Mouse (Mus musculus) E14TG2a.4 (cell line): ENCODE measurements around the gene Tenm4.

Source experiments
- H3K27me3 ChIP-seq: 2 replicates; pipeline ENCODE4 v1.6.1; 2014; ENCODE audit warnings: low read length, control low read depth; ENCODE audit not compliant: insufficient read depth
- H3K36me3 ChIP-seq: 2 replicates; pipeline ENCODE4 v1.6.1; 2014; ENCODE audit warnings: low read length, control low read depth; ENCODE audit not compliant: insufficient read depth
- H3K4me1 ChIP-seq: replicated peaks from 2 replicates; pipeline ENCODE4 v1.6.1; 2014; ENCODE audit warnings: low read depth, low read length, control low read depth
- H3K4me3 ChIP-seq: replicated peaks from 2 replicates; pipeline ENCODE4 v1.5.1; 2014; ENCODE audit warnings: mild to moderate bottlenecking, low read length
- H3K9me3 ChIP-seq: 2 replicates; pipeline ENCODE4 v1.6.1; 2014; ENCODE audit warnings: low read length, control low read depth
- CTCF ChIP-seq: conservative IDR thresholded peaks from 2 replicates; pipeline ENCODE4 v1.5.1; 2014; ENCODE audit warnings: low read length
- NANOG ChIP-seq: IDR thresholded peaks from 2 replicates; pipeline ENCODE4 v1.6.1; 2014; ENCODE audit warnings: borderline replicate concordance, low read length, mixed read lengths
- POU5F1 ChIP-seq: IDR thresholded peaks from 2 replicates; pipeline ENCODE4 v1.6.1; 2014; ENCODE audit warnings: low read length, borderline replicate concordance

Tenm4 gene

DNA sequence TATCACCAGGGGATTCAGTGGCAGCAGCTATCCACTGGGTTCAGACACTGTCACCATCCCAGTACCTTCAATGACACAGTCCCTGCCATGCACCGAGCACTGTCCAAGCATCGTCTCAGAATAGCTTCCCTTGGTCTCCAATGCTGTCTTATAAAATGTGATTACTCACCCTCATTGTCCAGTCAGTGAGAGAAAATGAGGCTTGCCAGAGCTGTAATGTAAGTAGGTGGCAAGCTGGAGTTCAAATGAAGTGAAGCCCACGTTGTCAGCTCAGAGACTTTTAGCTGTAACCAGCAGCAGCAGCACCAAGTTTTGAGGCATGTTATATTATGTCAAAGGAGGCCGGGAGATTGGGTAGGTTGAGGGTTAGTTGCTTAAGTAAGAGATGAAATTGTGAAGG lies 507.2 kb downstream of the Tenm4 start:
- Histone ChIP-seq H3K9me3 (no peaks in the 10 kb centered on the region), H3K27me3 (peaks cover 21% of the 10 kb centered on the region), H3K36me3 (no peaks in the 10 kb centered on the region), H3K4me3 (no peak overlapping the region), H3K4me1 (no peaks in the 10 kb centered on the region)
- TF ChIP-seq CTCF (no peak), NANOG (no peak)

- TF ChIP-seq CTCF = no peak
- no peak for TF ChIP-seq NANOG
- no peak for TF ChIP-seq POU5F1
- Histone ChIP-seq H3K4me1 (0 out of 2 replicates have a peak, but pooled peaks cover 2% of the 10 kb centered on the region), H3K27me3 (peaks cover 15% of the 10 kb centered on the region; the same call in 1 of the 2 replicates), H3K9me3 (no peaks in the 10 kb centered on the region), H3K4me3 (no peak overlapping the region), H3K36me3 (no peaks in the 10 kb centered on the region)
Measured at GRCm38 (mm10) chr7:96679746-96680145, 508.7 kb downstream of the Tenm4 start.

DNA sequence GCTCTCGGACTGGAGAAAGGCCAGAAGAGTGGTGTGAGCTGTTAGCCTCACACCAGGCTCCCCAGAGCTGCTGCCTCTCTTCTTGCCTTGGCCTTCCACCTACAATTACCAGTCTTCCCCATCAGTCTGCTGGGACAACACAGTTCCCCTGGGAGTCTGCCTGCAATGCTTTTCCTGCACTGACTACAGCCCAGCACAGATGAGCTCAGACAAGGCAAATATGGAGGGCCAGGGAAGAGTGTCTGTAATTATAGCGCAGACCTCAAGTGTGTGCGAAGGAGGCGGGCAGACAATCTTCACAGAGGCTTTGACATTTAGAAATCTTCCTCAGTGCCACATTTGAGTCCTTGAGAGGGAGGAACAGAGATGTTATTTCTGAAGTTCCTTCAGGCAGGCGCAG lies 509.4 kb downstream of the Tenm4 start:
- no peak for TF ChIP-seq POU5F1
- no peak for TF ChIP-seq CTCF
- no peak for TF ChIP-seq NANOG
- Histone ChIP-seq H3K36me3 (no peaks in the 10 kb centered on the region), H3K27me3 (peaks cover 10% of the 10 kb centered on the region; the same call in 1 of the 2 replicates), H3K4me3 (no peak overlapping the region), H3K9me3 (no peaks in the 10 kb centered on the region), H3K4me1 (0 out of 2 replicates have a peak, but pooled peaks cover 2% of the 10 kb centered on the region)

DNA sequence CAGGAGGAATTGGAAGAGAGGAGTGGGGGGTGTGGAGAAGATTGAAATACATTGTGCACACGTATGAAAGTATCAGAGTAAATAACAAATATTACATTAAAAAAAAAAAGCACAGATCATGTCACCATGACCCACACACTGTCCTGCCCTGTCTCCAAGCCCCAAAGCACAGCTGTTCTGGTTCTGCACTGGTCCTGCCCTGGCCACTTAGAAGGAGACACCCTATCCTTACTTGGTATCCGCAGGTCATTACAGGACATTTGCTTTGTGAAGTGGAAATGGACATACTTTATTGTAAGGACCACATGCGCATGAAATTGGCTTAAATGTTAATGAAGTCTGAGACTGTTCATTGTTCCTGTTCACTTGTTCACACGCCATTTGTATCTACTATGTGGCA lies 510.8 kb downstream of the Tenm4 start:
- TF ChIP-seq NANOG (no peak), POU5F1 (no peak), CTCF (no peak)
- no peaks in the 10 kb centered on the region for H3K36me3 ChIP-seq
- no peaks in the 10 kb centered on the region for H3K9me3 ChIP-seq

GRCm38 (mm10) chr7:96688141-96688540 lies 517.1 kb downstream of the Tenm4 start:
- TF ChIP-seq CTCF (no peak), NANOG (no peak), POU5F1 (no peak)
- peaks cover 4% of the 10 kb centered on the region; the same call in 1 of the 2 replicates for H3K27me3 ChIP-seq

More for the DNA sequence above, 510.8 kb downstream of the Tenm4 start:
- Histone ChIP-seq H3K4me1 (0 out of 2 replicates have a peak, but pooled peaks cover 2% of the 10 kb centered on the region), H3K27me3 (peaks cover 9% of the 10 kb centered on the region; the same call in 1 of the 2 replicates), H3K4me3 (no peak overlapping the region)

DNA sequence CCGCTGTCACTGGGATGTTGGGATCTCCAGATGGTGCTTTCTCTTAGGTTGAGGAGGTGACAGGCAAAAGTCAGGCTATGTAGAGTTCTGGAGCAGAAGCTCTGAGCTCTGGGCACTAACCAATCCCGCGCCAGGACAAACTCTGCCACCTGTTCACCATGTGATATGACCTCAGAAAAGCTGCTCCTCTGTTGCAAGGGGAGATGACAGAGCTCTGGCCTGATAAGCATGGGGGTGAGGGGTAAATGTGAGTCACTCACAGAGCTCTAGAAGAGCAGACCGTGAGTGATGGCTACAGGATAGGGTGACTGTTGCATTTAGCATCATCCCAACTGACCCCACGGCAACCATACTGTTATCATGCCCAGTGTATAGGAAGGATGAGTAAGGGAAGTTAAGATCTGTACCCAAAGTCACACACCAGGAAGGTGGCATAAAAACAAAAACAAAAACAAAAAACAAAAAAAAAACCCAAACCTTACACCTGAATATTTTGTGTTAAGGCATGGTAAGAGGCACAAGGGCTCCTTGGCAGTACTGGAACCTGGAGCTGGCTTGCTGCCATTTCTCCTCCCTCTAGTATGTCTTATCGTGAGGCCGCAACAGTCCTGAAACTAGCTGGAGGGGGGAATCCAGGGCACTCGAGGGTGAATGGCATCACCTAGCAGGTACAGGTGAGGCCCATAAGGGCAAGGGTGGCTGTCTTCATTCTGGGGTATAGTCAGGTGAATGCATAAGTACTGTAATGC lies 530.2 kb downstream of the Tenm4 start:
- TF ChIP-seq NANOG (no peak), CTCF (no peak), POU5F1 (no peak)
- Histone ChIP-seq H3K9me3 (no peaks in the 10 kb centered on the region), H3K36me3 (peaks cover 4% of the 10 kb centered on the region; the same call in 1 of the 2 replicates), H3K4me3 (no peak overlapping the region), H3K4me1 (no peaks in the 10 kb centered on the region), H3K27me3 (no peaks in the 10 kb centered on the region)

More at GRCm38 (mm10) chr7:96688141-96688540, 517.1 kb downstream of the Tenm4 start:
- Histone ChIP-seq H3K4me1 (0 out of 2 replicates have a peak, but pooled peaks cover 2% of the 10 kb centered on the region), H3K9me3 (no peaks in the 10 kb centered on the region), H3K4me3 (no peak overlapping the region), H3K36me3 (no peaks in the 10 kb centered on the region)

- H3K27me3 ChIP-seq = no peaks in the 10 kb centered on the region
- no peak for TF ChIP-seq NANOG
- no peak for TF ChIP-seq POU5F1
- no peak for TF ChIP-seq CTCF
- peaks cover 4% of the 10 kb centered on the region; the same call in 1 of the 2 replicates for H3K36me3 ChIP-seq
- H3K4me3 ChIP-seq = no peak overlapping the region
- no peaks in the 10 kb centered on the region for H3K4me1 ChIP-seq
- no peaks in the 10 kb centered on the region for H3K9me3 ChIP-seq
Measured at GRCm38 (mm10) chr7:96703958-96704357, 532.9 kb downstream of the Tenm4 start.

DNA sequence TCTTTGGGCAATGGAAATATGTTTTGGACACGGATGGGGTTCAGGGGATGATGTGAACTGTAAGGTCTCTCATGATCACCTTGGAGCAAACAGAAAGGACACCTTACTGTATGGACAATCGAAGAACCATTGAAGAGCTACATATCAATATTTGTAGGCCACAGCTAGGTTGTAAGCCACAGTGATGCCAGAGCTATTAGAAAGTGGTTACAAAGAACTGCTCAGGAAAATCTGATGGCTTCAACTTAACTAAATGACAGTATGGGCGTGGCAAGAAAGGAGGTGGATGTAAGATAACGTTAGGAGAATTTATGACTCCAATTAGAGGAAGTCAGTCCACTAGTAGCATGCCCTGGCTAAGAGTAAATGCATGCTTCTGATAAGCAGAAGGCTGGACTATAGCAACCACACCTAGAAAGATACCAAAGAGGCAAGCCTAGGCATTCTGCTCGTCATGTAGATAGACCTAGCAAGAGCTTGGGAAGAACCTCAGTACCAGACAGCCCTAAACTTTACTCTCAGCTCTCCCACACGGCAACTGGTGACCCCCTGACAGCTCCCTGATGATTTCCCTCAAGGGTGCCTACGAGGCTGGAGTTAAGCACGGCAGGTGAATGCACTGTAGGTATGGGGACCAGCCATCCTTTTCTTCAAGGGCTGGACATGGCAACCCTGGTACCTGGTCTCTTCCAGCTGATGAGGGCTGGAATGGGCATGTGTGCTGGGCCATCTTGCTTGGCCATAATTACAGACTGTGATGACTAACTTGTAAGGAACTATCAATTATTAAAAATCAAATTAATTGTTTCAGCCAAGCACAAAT lies 534.5 kb downstream of the Tenm4 start:
- no peaks in the 10 kb centered on the region for H3K4me1 ChIP-seq
- TF ChIP-seq CTCF (no peak), NANOG (no peak), POU5F1 (no peak)

More for the DNA sequence above, 534.5 kb downstream of the Tenm4 start:
- no peak overlapping the region for H3K4me3 ChIP-seq
- no peaks in the 10 kb centered on the region for H3K27me3 ChIP-seq
- 0 out of 2 replicates have a peak, but pooled peaks cover 3% of the 10 kb centered on the region for H3K9me3 ChIP-seq
- H3K36me3 ChIP-seq = peaks cover 4% of the 10 kb centered on the region; the same call in 1 of the 2 replicates
